Mouse (Mus musculus): ENCODE results near the gene Tmem126b.

- TF ChIP-seq CTCF (IDR thresholded peaks at IDR 0.05; ENCODE audit: low read depth) (no peak), EP300 (IDR thresholded peaks at IDR 0.05; ENCODE audit: low read depth) (no peak)
These were observed 14.4 kb downstream of the Tmem126b start for GRCm38 (mm10) chr7:90461441-90461840.
